Mouse (Mus musculus) lung, embryonic 14.5 days (tissue): ENCODE results near the gene Stard13. TPM values are rescaled to one million over a fixed set of nuclear protein-coding genes. Genes with fewer than 3 reads are reported as not detected.

Experiments used
- ATAC-seq: fragments of 200-750 bp; cut with Nextera tagmentation; 2 replicates; pipeline ENCODE4 v1.8.0; 2017; ENCODE audit warnings: mild to moderate bottlenecking, moderate TSS enrichment, moderate library complexity; ENCODE audit not compliant: insufficient read depth
- DNase-seq: peaks from one replicate; pipeline ENCODE4 v3.0.0-alpha.2; 2015
- H3K27ac ChIP-seq: fragments of 300-500 bp; sonication (generic); 2 replicates; pipeline ENCODE4 v1.5.1; 2014; ENCODE audit warnings: low read depth, mild to moderate bottlenecking, moderate library complexity
- H3K27me3 ChIP-seq: fragments of 300-500 bp; sonication (generic); 2 replicates; pipeline ENCODE4 v1.6.1; 2014; ENCODE audit warnings: low read length, control low read depth; ENCODE audit not compliant: insufficient read depth
- H3K36me3 ChIP-seq: fragments of 300-500 bp; sonication (generic); 2 replicates; pipeline ENCODE4 v1.6.1; 2014; ENCODE audit warnings: control low read depth; ENCODE audit not compliant: insufficient read depth
- H3K4me1 ChIP-seq: fragments of 300-500 bp; sonication (generic); 2 replicates; pipeline ENCODE4 v1.6.1; 2014; ENCODE audit warnings: antibody characterized with exemption, control low read depth; ENCODE audit not compliant: insufficient read depth
- H3K4me2 ChIP-seq: fragments of 300-500 bp; sonication (generic); 2 replicates; pipeline ENCODE4 v1.6.1; 2014; ENCODE audit warnings: mild to moderate bottlenecking
- H3K4me3 ChIP-seq: fragments of 300-500 bp; sonication (generic); 2 replicates; pipeline ENCODE4 v1.5.1; 2014; ENCODE audit warnings: low read depth, low read length
- H3K9ac ChIP-seq: fragments of 300-500 bp; sonication (generic); 2 replicates; pipeline ENCODE4 v1.6.1; 2014
- H3K9me3 ChIP-seq: fragments of 300-500 bp; sonication (generic); 2 replicates; pipeline ENCODE4 v1.6.1; 2016; ENCODE audit warnings: low read depth, low read length, control low read depth
- CTCF ChIP-seq: IDR thresholded peaks from 2 replicates; pipeline ENCODE4 v1.5.1; 2016; ENCODE audit warnings: antibody characterized with exemption, low read depth
- WGBS: fragments of 180-500 bp; shearing (Covaris S2); extraction: QIAGEN DNeasy Blood & Tissue Kit; methylation state at CpG from one replicate; pipeline ENCODE4 v1.1.7; 2014; 5-methylcytosine and 5-hydroxymethylcytosine counted together
- polyA plus RNA-seq: library from polyadenylated mRNA; unstranded; fragments of >200 nt; fragmentation: Nextera tagmentation; extraction: Ambion mirVana; gene quantifications from 2 replicates; pipeline ENCODE4 v1.2.1, GENCODE M21; 2014

Stard13 gene
- polyA plus RNA-seq, 1 experiment from 2014 or later: 14.5 TPM

GRCm38 (mm10) chr5:151054100-151054742 is 179.4 kb downstream of the Stard13 start:
- no peak for TF ChIP-seq CTCF
- Histone ChIP-seq H3K36me3 (peaks cover 36% of the 10 kb centered on the region), H3K4me3 (no peak overlapping the region), H3K9ac (no peak overlapping the region), H3K9me3 (peaks cover 4% of the 10 kb centered on the region; the same call in 1 of the 2 replicates), H3K27me3 (no peaks in the 10 kb centered on the region), H3K4me2 (no peak overlapping the region; the same call in 1 of the 2 replicates), H3K4me1 (peaks cover 21% of the 10 kb centered on the region; the same call in 1 of the 2 replicates), H3K27ac (peak overlapping the region; percentile 78)
- ATAC-seq (peak; percentile 82), DNase-seq (peak; percentile 65)
- 11% methylated on average over 7 of the region's 7 CpGs for WGBS

- H3K27ac ChIP-seq: peak overlapping the region; percentile 78
- DNase-seq (no peak), ATAC-seq (no peak)
- peaks cover 19% of the 10 kb centered on the region; the same call in 1 of the 2 replicates for H3K4me1 ChIP-seq
- H3K4me2 ChIP-seq: no peak overlapping the region
- H3K9ac ChIP-seq: no peak overlapping the region
- TF ChIP-seq CTCF: 0 out of 2 replicates have a peak, but pooled peaks have one; percentile 23
- no peak overlapping the region for H3K4me3 ChIP-seq
- H3K27me3 ChIP-seq: no peaks in the 10 kb centered on the region
- H3K36me3 ChIP-seq: peaks cover 36% of the 10 kb centered on the region
- WGBS: 66% methylated on average over 5 of the region's 5 CpGs
- peaks cover 4% of the 10 kb centered on the region; the same call in 1 of the 2 replicates for H3K9me3 ChIP-seq
These were observed 180.4 kb downstream of the Stard13 start for GRCm38 (mm10) chr5:151053190-151053589.

- ATAC-seq (no peak), DNase-seq (no peak)
- Histone ChIP-seq H3K27ac (no peak overlapping the region), H3K36me3 (peaks cover 43% of the 10 kb centered on the region), H3K9ac (no peak overlapping the region), H3K4me2 (no peak overlapping the region), H3K4me3 (no peak overlapping the region), H3K4me1 (peaks cover 16% of the 10 kb centered on the region; the same call in 1 of the 2 replicates), H3K27me3 (no peaks in the 10 kb centered on the region), H3K9me3 (peaks cover 4% of the 10 kb centered on the region; the same call in 1 of the 2 replicates)
- 94% methylated on average over 8 of the region's 8 CpGs for WGBS
- no peak for TF ChIP-seq CTCF
These were observed 181.3 kb downstream of the Stard13 start for GRCm38 (mm10) chr5:151052331-151052730.

- DNase-seq (no peak), ATAC-seq (no peak)
- 68% methylated on average over 12 of the region's 12 CpGs for WGBS
- Histone ChIP-seq H3K4me3 (no peak overlapping the region), H3K4me2 (no peak overlapping the region), H3K9me3 (peaks cover 4% of the 10 kb centered on the region; the same call in 1 of the 2 replicates), H3K27me3 (no peaks in the 10 kb centered on the region), H3K36me3 (peaks cover 80% of the 10 kb centered on the region), H3K4me1 (no peaks in the 10 kb centered on the region), H3K27ac (peak overlapping the region; percentile 42; the same call in 1 of the 2 replicates), H3K9ac (no peak overlapping the region)
- no peak for TF ChIP-seq CTCF
These were observed 186.1 kb downstream of the Stard13 start for GRCm38 (mm10) chr5:151047488-151047887.

- Histone ChIP-seq H3K9ac (no peak overlapping the region), H3K27ac (no peak overlapping the region), H3K27me3 (no peaks in the 10 kb centered on the region), H3K4me3 (no peak overlapping the region), H3K36me3 (peaks cover 80% of the 10 kb centered on the region), H3K9me3 (peaks cover under 1% of the 10 kb centered on the region; the same call in 1 of the 2 replicates), H3K4me1 (no peaks in the 10 kb centered on the region), H3K4me2 (no peak overlapping the region)
- ATAC-seq: no peak
- no peak for DNase-seq
- WGBS: 78% methylated on average over 7 of the region's 7 CpGs
- no peak for TF ChIP-seq CTCF
These were observed 186.7 kb downstream of the Stard13 start for GRCm38 (mm10) chr5:151046917-151047316.

GRCm38 (mm10) chr5:151046131-151046530 is 187.5 kb downstream of the Stard13 start:
- no peak for ATAC-seq
- 89% methylated on average over 6 of the region's 6 CpGs for WGBS
- no peak overlapping the region for H3K4me3 ChIP-seq
- TF ChIP-seq CTCF: no peak
- H3K4me2 ChIP-seq: no peak overlapping the region
- H3K9me3 ChIP-seq: no peaks in the 10 kb centered on the region
- peaks cover 85% of the 10 kb centered on the region for H3K36me3 ChIP-seq
- no peaks in the 10 kb centered on the region for H3K27me3 ChIP-seq
- DNase-seq: no peak
- no peak overlapping the region for H3K9ac ChIP-seq
- no peak overlapping the region for H3K27ac ChIP-seq
- H3K4me1 ChIP-seq: no peaks in the 10 kb centered on the region

- WGBS: 77% methylated on average over 5 of the region's 5 CpGs
- Histone ChIP-seq H3K36me3 (peaks cover 88% of the 10 kb centered on the region), H3K27me3 (no peaks in the 10 kb centered on the region), H3K4me1 (no peaks in the 10 kb centered on the region), H3K27ac (no peak overlapping the region), H3K4me3 (no peak overlapping the region), H3K4me2 (no peak overlapping the region), H3K9ac (no peak overlapping the region), H3K9me3 (no peaks in the 10 kb centered on the region)
- ATAC-seq (no peak), DNase-seq (no peak)
- no peak for TF ChIP-seq CTCF
These were observed 190.7 kb downstream of the Stard13 start for GRCm38 (mm10) chr5:151042911-151043310.
